Mouse (Mus musculus): ENCODE measurements around the gene Arhgap10. TPM values are rescaled to one million over a fixed set of nuclear protein-coding genes. Genes with fewer than 3 reads are reported as not detected.

Gene Arhgap10
- total and polyA plus RNA-seq, 3 experiments = 2.7 to 5.9 (median 4.8) TPM

GRCm38 (mm10) chr8:77313003-77313402 is 204.8 kb downstream of the Arhgap10 start:
- Histone ChIP-seq H3K4me2 (ENCODE audit: insufficient read depth, low read depth, poor library complexity, severe bottlenecking) (no peak overlapping the region), H3K9me3 (replicated peaks; ENCODE audit: low read length) (no peaks in the 10 kb centered on the region), H3K27me3 (replicated peaks) (no peaks in the 10 kb centered on the region), H3K27ac (ENCODE audit: insufficient read depth, low read depth) (no peak overlapping the region), H3K4me1 (ENCODE audit: control insufficient read depth in 1 of 2, insufficient read depth in 2 of 2) (no peaks in the 10 kb centered on the region), H3K9ac (ENCODE audit: insufficient read depth, low read depth) (no peak overlapping the region), H3K4me3 (replicated peaks in 1 of 3; ENCODE audit: low read depth in 2 of 3, low read length in 2 of 3, poor library complexity in 1 of 3) (no peak overlapping the region), H3K36me3 (replicated peaks in 1 of 2; ENCODE audit: control insufficient read depth in 1 of 2, insufficient read depth in 1 of 2, low read length in 1 of 2) (peaks cover 2 to 3% of the 10 kb centered on the region in 2 experiments), H3K79me2 (replicated peaks; ENCODE audit: control insufficient read depth, extremely low read depth, insufficient read depth, poor library complexity, severe bottlenecking) (no peaks in the 10 kb centered on the region)
- DNase-seq (ENCODE audit: extremely low read depth) = no peak
- TF ChIP-seq SMC3 (IDR thresholded peaks at IDR 0.05; ENCODE audit: low read depth, low read length) = no peak
- no peak for TF ChIP-seq RCOR1 (conservative IDR thresholded peaks at IDR 0.05; ENCODE audit: low read depth, low read length)
- no peak for TF ChIP-seq SIN3A (IDR thresholded peaks at IDR 0.05; ENCODE audit: low read length)
- TF ChIP-seq PAX5 (IDR thresholded peaks at IDR 0.05; ENCODE audit: low read length) = no peak
- TF ChIP-seq MYC (IDR thresholded peaks at IDR 0.05; ENCODE audit: low read depth, low read length) = no peak
- TF ChIP-seq TBP (conservative IDR thresholded peaks at IDR 0.05; ENCODE audit: low read depth, low read length) = no peak
- no peak for TF ChIP-seq ZNF384 (IDR thresholded peaks at IDR 0.05; ENCODE audit: low read depth, low read length)
- in situ Hi-C loops (cut with MboI; ENCODE audit: low pct_ligation_motif_present, low pct_unique_long_range_greater_than_20kb, low sequenced_read_pairs) (no loop called here), dilution Hi-C loops (cut with MboI; ENCODE audit: extremely low pct_ligation_motif_present, extremely low pct_unique_long_range_greater_than_20kb, low sequenced_read_pairs) (no loop called here)

GRCm38 (mm10) chr8:77311762-77312161 is 206.0 kb downstream of the Arhgap10 start:
- Histone ChIP-seq H3K27ac (ENCODE audit: insufficient read depth, low read depth) (no peak overlapping the region), H3K9me3 (replicated peaks; ENCODE audit: low read length) (no peaks in the 10 kb centered on the region), H3K79me2 (replicated peaks; ENCODE audit: control insufficient read depth, extremely low read depth, insufficient read depth, poor library complexity, severe bottlenecking) (no peaks in the 10 kb centered on the region), H3K4me1 (ENCODE audit: control insufficient read depth in 1 of 2, insufficient read depth in 2 of 2) (no peaks in the 10 kb centered on the region), H3K4me2 (ENCODE audit: insufficient read depth, low read depth, poor library complexity, severe bottlenecking) (no peak overlapping the region), H3K27me3 (replicated peaks) (no peaks in the 10 kb centered on the region), H3K4me3 (replicated peaks in 1 of 3; ENCODE audit: low read depth in 2 of 3, low read length in 2 of 3, poor library complexity in 1 of 3) (no peak overlapping the region), H3K36me3 (replicated peaks in 1 of 2; ENCODE audit: control insufficient read depth in 1 of 2, insufficient read depth in 1 of 2, low read length in 1 of 2) (peaks cover 2 to 3% of the 10 kb centered on the region in 2 experiments), H3K9ac (ENCODE audit: insufficient read depth, low read depth) (no peak overlapping the region)
- 0 out of 4 replicates have a peak, but pooled peaks of 1 of the 2 experiments have one; percentile 6 for TF ChIP-seq CTCF (conservative IDR thresholded peaks at IDR 0.05 in 1 of 2, IDR thresholded peaks at IDR 0.05 in 1 of 2; ENCODE audit: low read depth in 2 of 2, low read length in 2 of 2)
- no peak for TF ChIP-seq NRF1 (IDR thresholded peaks at IDR 0.05; ENCODE audit: low read depth, low read length)
- dilution Hi-C loops (cut with MboI; ENCODE audit: extremely low pct_ligation_motif_present, extremely low pct_unique_long_range_greater_than_20kb, low sequenced_read_pairs) (no loop called here), in situ Hi-C loops (cut with MboI; ENCODE audit: low pct_ligation_motif_present, low pct_unique_long_range_greater_than_20kb, low sequenced_read_pairs) (no loop called here)
- no peak for DNase-seq (ENCODE audit: extremely low read depth)

DNA sequence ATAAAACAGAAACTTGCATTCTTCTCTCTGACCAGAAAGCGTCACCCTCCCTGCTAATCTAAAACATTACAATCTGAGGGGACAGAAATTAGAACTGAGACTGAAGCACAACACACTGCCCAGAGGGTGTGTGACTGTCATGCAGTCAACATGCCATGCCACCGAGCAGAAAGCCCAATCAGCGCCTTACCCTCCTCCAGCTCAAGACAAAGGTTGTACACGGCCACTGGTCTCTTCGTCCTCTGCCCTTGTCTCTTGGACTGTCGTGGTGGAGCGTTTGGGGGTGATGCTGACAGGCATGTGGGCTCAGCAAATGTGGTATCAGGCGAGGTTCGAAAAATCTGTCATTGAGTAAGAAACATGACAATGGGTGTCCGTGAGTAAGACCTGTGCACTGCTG is 207.2 kb downstream of the Arhgap10 start:
- Histone ChIP-seq H3K36me3 (replicated peaks in 1 of 2; ENCODE audit: control insufficient read depth in 1 of 2, insufficient read depth in 1 of 2, low read length in 1 of 2) (peaks cover 2 to 3% of the 10 kb centered on the region in 2 experiments), H3K27me3 (replicated peaks) (no peaks in the 10 kb centered on the region), H3K27ac (ENCODE audit: insufficient read depth, low read depth) (no peak overlapping the region), H3K9ac (ENCODE audit: insufficient read depth, low read depth) (no peak overlapping the region), H3K9me3 (replicated peaks; ENCODE audit: low read length) (no peaks in the 10 kb centered on the region), H3K79me2 (replicated peaks; ENCODE audit: control insufficient read depth, extremely low read depth, insufficient read depth, poor library complexity, severe bottlenecking) (no peaks in the 10 kb centered on the region), H3K4me1 (ENCODE audit: control insufficient read depth in 1 of 2, insufficient read depth in 2 of 2) (no peaks in the 10 kb centered on the region), H3K4me2 (ENCODE audit: insufficient read depth, low read depth, poor library complexity, severe bottlenecking) (no peak overlapping the region), H3K4me3 (replicated peaks in 1 of 3; ENCODE audit: low read depth in 2 of 3, low read length in 2 of 3, poor library complexity in 1 of 3) (no peak overlapping the region)
- DNase-seq (ENCODE audit: extremely low read depth) = no peak
- TF ChIP-seq EP300 (IDR thresholded peaks at IDR 0.05; ENCODE audit: low read length) (no peak), MYC (IDR thresholded peaks at IDR 0.05; ENCODE audit: low read depth, low read length) (no peak), TBP (conservative IDR thresholded peaks at IDR 0.05; ENCODE audit: low read depth, low read length) (no peak), POLR2AphosphoS2 (IDR thresholded peaks at IDR 0.05; ENCODE audit: low read depth, low read length) (no peak), MAX (IDR thresholded peaks at IDR 0.05; ENCODE audit: low read length) (no peak), NELFE (IDR thresholded peaks at IDR 0.05; ENCODE audit: low read depth, low read length) (no peak), ZMIZ1 (IDR thresholded peaks at IDR 0.05; ENCODE audit: low read depth, low read length) (no peak), JUND (conservative IDR thresholded peaks at IDR 0.05; ENCODE audit: low read depth, low read length) (no peak), ETS1 (conservative IDR thresholded peaks at IDR 0.05; ENCODE audit: low read depth, low read length) (no peak), RCOR1 (conservative IDR thresholded peaks at IDR 0.05; ENCODE audit: low read depth, low read length) (no peak), ZKSCAN1 (IDR thresholded peaks at IDR 0.05; ENCODE audit: borderline replicate concordance, low read depth, low read length) (no peak), JUN (IDR thresholded peaks at IDR 0.05; ENCODE audit: insufficient read depth, low read depth, low read length) (no peak), ZNF384 (IDR thresholded peaks at IDR 0.05; ENCODE audit: low read depth, low read length) (no peak), MAZ (IDR thresholded peaks at IDR 0.05; ENCODE audit: low read depth, low read length) (no peak), SIN3A (IDR thresholded peaks at IDR 0.05; ENCODE audit: low read length) (no peak), IRF4 (IDR thresholded peaks at IDR 0.05; ENCODE audit: low read depth, low read length) (no peak), ZC3H11A (IDR thresholded peaks at IDR 0.05; ENCODE audit: low read depth, low read length) (no peak), NRF1 (IDR thresholded peaks at IDR 0.05; ENCODE audit: low read depth, low read length) (no peak), RAD21 (IDR thresholded peaks at IDR 0.05; ENCODE audit: low read depth, low read length) (no peak)
- dilution Hi-C loops (cut with MboI; ENCODE audit: extremely low pct_ligation_motif_present, extremely low pct_unique_long_range_greater_than_20kb, low sequenced_read_pairs) = no loop called here
- in situ Hi-C loops (cut with MboI; ENCODE audit: low pct_ligation_motif_present, low pct_unique_long_range_greater_than_20kb, low sequenced_read_pairs) = no loop called here

All from CH12.LX (cell line).